Mouse (Mus musculus): Measurements from ENCODE around the gene Sh3bp4.

The Sh3bp4 gene

GRCm38 (mm10) chr1:89124076-89124475 is 53.9 kb downstream of the Sh3bp4 start:
- no peak for DNase-seq (ENCODE audit: low read depth, low spot score)

GRCm38 (mm10) chr1:89127163-89127562 is 56.9 kb downstream of the Sh3bp4 start:
- no peak for DNase-seq (ENCODE audit: low read depth, low spot score)

DNA sequence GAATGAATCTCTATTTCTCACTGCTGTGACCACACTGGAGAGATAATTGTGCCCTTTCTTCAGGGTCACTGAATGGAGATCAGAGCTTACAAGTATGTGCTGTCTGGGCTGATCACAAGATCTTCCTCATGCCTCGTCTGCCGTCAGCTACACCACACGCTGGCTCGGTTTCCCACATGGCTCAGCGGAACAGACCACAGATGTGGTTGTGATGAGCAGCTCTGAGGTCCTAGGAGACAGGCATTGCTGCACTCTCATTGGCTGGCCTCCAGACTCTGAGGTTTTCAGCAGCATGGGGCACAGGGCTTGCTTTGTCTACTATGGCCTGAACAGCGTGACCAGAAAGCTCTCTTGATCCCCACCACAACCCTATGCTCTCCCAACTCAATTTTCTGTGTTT is 60.2 kb downstream of the Sh3bp4 start:
- peak; percentile 84 for DNase-seq (ENCODE audit: low read depth, low spot score)

DNA sequence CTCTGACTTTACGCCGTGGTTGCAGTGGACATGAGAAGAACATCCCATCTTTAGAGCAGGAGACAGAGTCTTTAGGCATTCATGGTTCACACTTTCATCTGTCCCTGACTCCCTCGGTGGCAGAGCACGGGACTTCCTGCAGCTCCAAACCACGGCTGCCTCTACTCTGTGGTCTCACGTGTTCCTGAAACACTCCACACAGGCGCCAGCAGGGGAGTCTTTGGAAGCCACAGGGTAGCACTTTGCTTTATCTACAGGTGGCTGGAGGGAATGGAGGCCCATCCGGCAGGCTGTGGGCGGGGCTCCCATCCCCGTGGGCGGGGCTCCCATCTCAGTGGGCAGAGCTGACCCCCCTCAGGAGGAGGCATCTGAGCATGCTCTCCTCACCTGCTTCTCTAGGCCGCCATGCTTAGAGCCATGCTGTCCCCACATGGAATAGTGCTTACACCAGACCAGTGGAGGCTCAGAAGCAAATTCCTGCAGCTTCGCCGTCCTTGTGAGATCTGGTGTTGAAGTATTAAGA is 60.9 kb downstream of the Sh3bp4 start:
- no peak for DNase-seq (ENCODE audit: low read depth, low spot score)

DNA sequence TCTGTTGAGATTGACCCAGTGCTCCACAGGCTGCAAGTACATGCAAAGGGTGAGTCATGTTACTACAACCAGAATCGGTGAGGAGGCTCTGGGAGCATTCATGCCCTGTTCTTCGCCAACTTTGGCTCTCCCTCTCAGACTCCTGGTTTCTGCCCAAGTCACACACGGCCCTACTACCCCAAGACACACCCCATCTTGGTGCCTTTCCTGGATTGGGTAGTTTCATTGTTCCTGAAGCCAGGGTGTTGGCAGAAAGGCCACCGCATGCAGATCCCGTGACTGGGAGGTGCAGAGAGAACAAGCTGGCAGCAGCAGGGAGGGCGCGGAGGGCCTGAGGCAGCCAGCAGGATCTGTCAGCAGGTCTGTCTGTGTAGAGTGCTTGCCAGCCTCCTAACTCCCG is 61.5 kb downstream of the Sh3bp4 start:
- DNase-seq (ENCODE audit: low read depth, low spot score), result peak; percentile 48

DNA sequence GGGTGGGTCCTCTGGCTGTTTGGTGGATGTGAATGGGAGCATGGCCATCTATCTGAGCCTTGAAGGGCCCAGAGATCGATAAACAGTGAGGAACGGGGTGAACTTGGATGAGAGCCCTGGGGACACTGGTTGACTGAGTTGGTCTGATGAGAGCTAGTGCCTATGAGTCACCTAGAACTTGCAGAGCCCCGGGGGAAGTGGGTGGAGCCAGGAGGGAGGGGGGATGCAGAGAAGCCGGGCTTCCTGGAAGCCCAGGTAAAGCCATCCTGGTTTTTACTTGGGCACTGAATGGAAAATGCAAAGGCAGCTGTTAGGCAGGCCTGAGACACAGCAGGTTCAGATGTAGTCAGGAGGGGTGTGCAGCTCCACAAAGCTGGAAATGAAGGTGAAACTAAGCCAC is 63.1 kb downstream of the Sh3bp4 start:
- DNase-seq (ENCODE audit: low read depth, low spot score), result peak; percentile 24

GRCm38 (mm10) chr1:89133717-89134116 is 63.5 kb downstream of the Sh3bp4 start:
- DNase-seq (ENCODE audit: low read depth, low spot score), result no peak

GRCm38 (mm10) chr1:89136089-89136811 is 66.0 kb downstream of the Sh3bp4 start:
- peak; percentile 71 for DNase-seq (ENCODE audit: low read depth, low spot score)

- DNase-seq (ENCODE audit: low read depth, low spot score), result peak; percentile 54
Measured at GRCm38 (mm10) chr1:89137086-89137816, 67.0 kb downstream of the Sh3bp4 start.

DNA sequence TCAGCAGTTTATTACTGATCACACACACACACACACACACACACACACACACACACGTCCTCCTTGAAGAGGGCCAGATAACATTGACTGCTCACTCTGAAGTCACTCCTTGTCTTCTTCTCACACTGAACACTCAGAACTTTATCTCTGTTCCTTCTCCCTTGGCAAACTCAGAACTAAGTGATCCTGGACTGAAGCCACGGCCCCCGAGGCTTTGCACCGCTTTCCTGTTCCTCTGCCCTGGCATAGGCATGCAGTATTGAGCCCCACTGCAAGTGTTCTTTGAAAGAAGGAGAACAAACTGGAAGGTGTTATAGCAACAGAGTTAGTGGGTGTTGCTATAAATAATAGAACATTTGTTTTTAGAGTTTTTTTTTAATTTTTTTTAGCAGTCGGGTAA is 68.1 kb downstream of the Sh3bp4 start:
- DNase-seq (ENCODE audit: low read depth, low spot score), result peak; percentile 68

DNA sequence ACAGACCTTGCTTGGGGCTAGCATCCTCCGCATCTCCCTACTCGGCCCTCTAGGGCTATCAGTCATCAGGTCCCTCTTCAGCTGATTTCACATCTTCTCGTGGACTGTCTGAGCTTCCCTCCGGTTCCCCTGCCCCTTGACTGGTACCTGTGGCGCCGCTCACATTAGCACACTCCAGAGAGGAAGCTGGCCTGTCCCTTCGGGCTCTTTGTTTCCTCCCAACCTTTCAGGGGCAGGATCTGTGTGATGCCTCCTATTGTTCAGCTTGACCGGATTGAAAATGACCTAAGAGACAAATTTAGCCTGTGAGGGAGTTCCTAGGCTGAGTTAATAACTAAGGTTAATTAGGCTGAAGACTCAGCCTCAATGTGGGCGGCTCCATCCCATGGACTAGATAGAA is 69.9 kb downstream of the Sh3bp4 start:
- DNase-seq (ENCODE audit: low read depth, low spot score), result no peak

DNA sequence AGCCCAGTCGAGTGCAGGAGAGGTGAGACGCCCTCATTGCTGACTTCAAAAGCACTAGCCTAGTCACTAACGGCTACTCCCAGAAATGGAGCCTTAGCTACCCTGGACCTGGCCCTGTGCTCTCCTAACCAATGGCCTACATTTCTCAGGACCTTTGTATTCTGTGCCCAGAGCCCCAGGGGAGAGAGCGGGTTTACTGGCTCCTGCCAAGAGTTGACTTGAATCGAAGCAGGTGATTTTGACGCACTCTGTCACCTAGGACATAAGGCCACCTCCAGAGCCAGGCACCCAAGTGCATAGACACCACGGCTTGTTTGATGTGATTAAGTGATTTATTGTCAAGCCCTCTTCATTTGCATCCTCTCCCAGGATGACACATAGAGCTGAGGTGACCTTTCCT is 80.9 kb downstream of the Sh3bp4 start:
- DNase-seq (ENCODE audit: low read depth, low spot score), result no peak

- DNase-seq (ENCODE audit: low read depth, low spot score), result no peak
Measured at GRCm38 (mm10) chr1:89152576-89152975, 82.4 kb downstream of the Sh3bp4 start.

DNA sequence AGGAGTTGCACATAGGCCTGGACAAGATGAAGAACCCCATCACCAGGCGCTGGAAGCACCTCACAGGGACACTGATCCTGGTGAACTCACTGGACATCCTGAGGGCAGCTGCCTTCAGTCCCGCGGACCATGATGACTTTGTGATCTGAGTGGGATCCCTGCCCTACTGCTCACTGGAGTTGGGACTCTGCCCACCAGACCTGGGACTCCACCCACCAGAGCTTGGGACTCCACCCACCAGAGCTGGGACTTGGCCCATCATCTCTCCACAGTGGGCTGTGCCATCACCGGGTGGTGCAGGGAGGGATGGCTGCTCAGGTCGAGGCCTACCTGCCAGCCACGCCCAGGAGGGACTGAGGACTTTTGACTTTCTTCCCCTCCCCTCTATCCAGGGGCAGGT is 83.0 kb downstream of the Sh3bp4 start:
- no peak for DNase-seq (ENCODE audit: low read depth, low spot score)

- peak; percentile 64 for DNase-seq (ENCODE audit: low read depth, low spot score)
Measured at GRCm38 (mm10) chr1:89163483-89163882, 93.3 kb downstream of the Sh3bp4 start.

DNA sequence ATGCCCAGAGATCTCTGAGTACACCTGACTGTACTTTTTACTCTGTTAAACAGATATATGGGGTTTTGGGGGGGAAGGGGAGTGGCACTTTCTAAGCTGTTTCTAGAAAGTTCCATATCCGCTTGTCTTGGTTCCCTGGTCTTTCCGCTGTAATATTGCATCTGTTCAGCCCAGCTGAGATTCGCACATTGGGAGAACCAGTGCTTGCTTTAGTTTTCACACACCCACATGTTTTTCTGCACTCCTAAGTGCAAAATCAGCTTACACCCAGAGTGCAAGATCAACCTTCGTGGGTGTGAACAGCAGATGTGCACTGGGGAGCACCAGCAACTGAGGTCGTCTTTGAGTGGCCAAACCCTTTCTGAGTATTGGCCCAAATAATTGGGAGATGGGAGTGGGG is 94.1 kb downstream of the Sh3bp4 start:
- peak; percentile 76 for DNase-seq (ENCODE audit: low read depth, low spot score)

DNA sequence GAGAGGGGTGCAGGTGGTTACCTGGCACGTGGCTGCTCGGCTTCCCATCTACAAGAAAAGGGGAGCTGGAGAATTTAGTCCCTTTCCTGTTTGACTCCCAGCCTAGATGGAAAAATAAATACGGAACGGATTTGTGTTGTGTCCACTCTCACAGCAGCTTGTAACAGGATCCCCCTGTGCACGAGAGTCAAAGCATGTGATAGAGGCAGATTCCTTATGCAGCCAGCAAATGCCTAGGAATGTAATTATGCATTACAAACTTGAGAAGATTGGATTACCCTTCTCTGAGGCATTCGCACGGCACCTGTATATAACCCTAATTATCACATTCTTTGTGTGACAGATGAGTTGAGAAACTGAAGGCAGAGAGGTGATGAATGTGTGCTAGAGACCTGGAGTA is 94.5 kb downstream of the Sh3bp4 start:
- no peak for DNase-seq (ENCODE audit: low read depth, low spot score)

DNA sequence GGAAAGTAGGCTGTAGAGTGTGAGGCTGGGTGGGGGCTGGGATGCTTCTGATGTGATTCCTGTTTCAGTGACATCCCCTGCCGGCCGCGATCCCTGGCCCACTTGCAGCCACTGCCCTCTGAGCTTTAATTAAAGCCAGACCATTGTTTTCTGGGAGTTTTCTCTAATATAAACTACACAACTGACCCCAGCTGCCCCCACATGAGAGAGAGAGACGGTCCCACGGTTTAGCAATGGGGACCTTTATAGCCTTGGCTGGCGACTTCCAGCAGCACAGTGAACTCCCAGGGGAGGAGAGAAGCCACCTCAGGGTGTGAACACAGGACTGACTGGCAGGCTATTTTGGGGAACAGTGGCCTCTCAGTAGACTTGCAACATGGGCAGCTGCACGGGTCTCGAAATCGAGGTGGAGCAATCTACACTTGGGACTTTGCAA is 96.6 kb downstream of the Sh3bp4 start:
- DNase-seq (ENCODE audit: low read depth, low spot score), result no peak

GRCm38 (mm10) chr1:89171275-89171767 is 101.1 kb downstream of the Sh3bp4 start:
- DNase-seq (ENCODE audit: low read depth, low spot score), result peak; percentile 68

GRCm38 (mm10) chr1:89174621-89175020 is 104.4 kb downstream of the Sh3bp4 start:
- DNase-seq (ENCODE audit: low read depth, low spot score), result no peak

GRCm38 (mm10) chr1:89175355-89175754 is 105.1 kb downstream of the Sh3bp4 start:
- no peak for DNase-seq (ENCODE audit: low read depth, low spot score)

DNA sequence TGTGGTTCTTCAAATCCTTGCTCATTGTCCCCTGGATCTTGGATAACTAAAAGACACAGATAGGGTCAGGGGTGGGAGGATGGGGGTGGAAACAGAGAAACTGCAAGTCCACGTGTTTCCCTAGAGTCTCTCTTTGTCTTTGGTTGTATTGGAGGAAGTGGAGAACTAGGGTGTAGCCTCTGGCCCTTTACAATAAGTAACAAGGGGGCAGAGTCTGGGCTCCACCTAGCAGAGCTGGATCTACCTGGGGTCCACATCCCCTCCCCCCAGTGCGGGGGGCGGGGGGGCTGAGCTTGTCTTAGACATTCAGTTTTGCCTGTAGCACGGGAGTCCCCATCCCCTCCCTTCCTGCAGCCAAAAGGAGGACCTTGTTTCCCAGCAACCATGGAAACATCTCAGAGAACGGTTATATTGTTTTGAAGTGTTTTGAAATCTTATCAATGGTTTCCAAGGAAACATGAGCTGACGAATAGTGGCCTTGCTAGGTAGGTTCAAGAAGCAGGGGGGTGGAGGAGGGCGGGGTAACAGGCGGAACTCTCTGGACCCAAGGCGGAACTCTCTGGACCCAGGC is 113.1 kb downstream of the Sh3bp4 start:
- peak; percentile 40 for DNase-seq (ENCODE audit: low read depth, low spot score)

Measured in brain, adult 2 months (tissue).